Mouse (Mus musculus) G1E (cell line): ENCODE data around the gene Hs2st1.

ENCODE experiments used
- CTCF ChIP-seq: IDR thresholded peaks from 2 replicates; pipeline ENCODE4 v1.5.1; 2012; ENCODE audit warnings: low read depth, low read length, inconsistent platforms, mixed read lengths
- GATA1 ChIP-seq: IDR thresholded peaks from 2 replicates; pipeline ENCODE4 v1.6.1; 2012; ENCODE audit warnings: borderline replicate concordance, low read length, inconsistent platforms, mixed read lengths
- POLR2AphosphoS5 ChIP-seq: IDR thresholded peaks from 2 replicates; pipeline ENCODE4 v1.6.1; 2012; ENCODE audit warnings: low read depth, low read length, inconsistent platforms; ENCODE audit not compliant: insufficient replicate concordance
- TAL1 ChIP-seq: conservative IDR thresholded peaks from 2 replicates; pipeline ENCODE4 v1.6.1; 2012; ENCODE audit warnings: low read depth, low read length, inconsistent platforms, mixed read lengths

- TF ChIP-seq CTCF (no peak), TAL1 (no peak), GATA1 (no peak), POLR2AphosphoS5 (no peak)
Observed at GRCm38 (mm10) chr3:144386446-144386845, 183.5 kb downstream of the Hs2st1 start.
